In the genomic region with DNA sequence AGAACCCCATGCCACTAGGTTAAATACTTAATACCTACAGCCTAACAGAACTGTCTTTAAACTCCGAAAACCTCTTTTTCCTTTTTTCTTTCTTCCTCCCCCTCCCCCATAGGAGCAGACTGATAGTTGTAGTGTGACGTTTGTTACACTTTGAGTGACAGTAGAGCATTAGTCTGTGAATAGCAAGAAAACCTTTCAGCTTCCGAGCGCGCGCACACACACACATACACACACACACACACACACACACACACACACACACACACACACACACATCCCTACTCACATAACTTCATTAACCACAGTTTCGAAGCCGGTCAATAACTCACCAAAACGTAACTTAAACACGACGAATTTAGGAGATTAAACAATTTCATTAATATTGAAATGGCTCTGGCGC, we compare ENCODE assay signal across 18 mouse cellular contexts. TPM values are rescaled to one million over a fixed set of nuclear protein-coding genes. Genes with fewer than 3 reads are reported as not detected.
A peak's percentile ranks its signal among the peaks of the same experiment; 100 is the strongest.
DNase-seq lines count a peak whose midpoint lies in the region; ATAC-seq and TF ChIP-seq lines count a peak whose summit lies in the region.
"Had no signal": no experiment of that assay in that cellular context is flagged by ENCODE, and none has a peak within 500 bp of the region (broad histone marks: within the 10 kb centered on the region; RNA-seq: fewer than 3 reads in every experiment).

No protein-coding gene starts in this region.

- 2% methylated on average over 12 of the region's 12 CpGs for WGBS in forebrain, embryonic 12.5 days
- under 1% methylated on average over 12 of the region's 12 CpGs for WGBS in forebrain, postnatal 0 days
- WGBS in embryonic facial prominence, embryonic 11.5 days, result 2% methylated on average over 12 of the region's 12 CpGs
- WGBS in midbrain, embryonic 10.5 days, result under 1% methylated on average over 12 of the region's 12 CpGs
- 2% methylated on average over 12 of the region's 12 CpGs for WGBS in neural tube, embryonic 15.5 days

- no peak overlapping the region for H3K4me3 ChIP-seq in forebrain, embryonic 12.5 days (replicated peaks)
- no peak overlapping the region for H3K4me3 ChIP-seq in forebrain, postnatal 0 days (ENCODE audit: low read depth, low read length)
- H3K4me3 ChIP-seq in embryonic facial prominence, embryonic 11.5 days (ENCODE audit: low read depth, low read length), result no peak overlapping the region
- peak overlapping the region; percentile 84 for H3K4me3 ChIP-seq in midbrain, embryonic 10.5 days
- 0 out of 2 replicates have a peak overlapping the region, but pooled peaks have one; percentile 6 for H3K4me3 ChIP-seq in neural tube, embryonic 15.5 days (replicated peaks)
- H3K4me3 ChIP-seq: liver, embryonic 12.5 days had no signal

- H3K36me3 ChIP-seq in forebrain, embryonic 12.5 days (replicated peaks), result no peaks in the 10 kb centered on the region
- no peaks in the 10 kb centered on the region for H3K36me3 ChIP-seq in forebrain, postnatal 0 days (ENCODE audit: insufficient read depth)
- no peaks in the 10 kb centered on the region for H3K36me3 ChIP-seq in embryonic facial prominence, embryonic 11.5 days (replicated peaks; ENCODE audit: control insufficient read depth, insufficient read depth, low read depth, low read length)
- 0 out of 2 replicates have a peak, but pooled peaks cover 6% of the 10 kb centered on the region for H3K36me3 ChIP-seq in midbrain, embryonic 10.5 days
- no peaks in the 10 kb centered on the region for H3K36me3 ChIP-seq in neural tube, embryonic 15.5 days
- H3K36me3 ChIP-seq: liver, embryonic 12.5 days had no signal

- no peak overlapping the region for H3K27ac ChIP-seq in forebrain, embryonic 12.5 days
- H3K27ac ChIP-seq in forebrain, postnatal 0 days (ENCODE audit: low read depth, low read length), result no peak overlapping the region
- no peak overlapping the region for H3K27ac ChIP-seq in embryonic facial prominence, embryonic 11.5 days (replicated peaks; ENCODE audit: low read depth, low read length)
- H3K27ac ChIP-seq in midbrain, embryonic 10.5 days (replicated peaks), result peak overlapping the region; percentile 93
- peak overlapping the region; percentile 20; the same call in 1 of the 2 replicates for H3K27ac ChIP-seq in neural tube, embryonic 15.5 days (replicated peaks)
- H3K27ac ChIP-seq: liver, embryonic 12.5 days; stomach, postnatal 0 days had no signal

- H3K9me3 ChIP-seq in forebrain, embryonic 12.5 days, result no peaks in the 10 kb centered on the region
- H3K9me3 ChIP-seq in forebrain, postnatal 0 days (ENCODE audit: low read length), result no peaks in the 10 kb centered on the region
- no peaks in the 10 kb centered on the region for H3K9me3 ChIP-seq in embryonic facial prominence, embryonic 11.5 days (replicated peaks; ENCODE audit: control insufficient read depth, low read length)
- no peaks in the 10 kb centered on the region for H3K9me3 ChIP-seq in midbrain, embryonic 10.5 days (replicated peaks)
- H3K9me3 ChIP-seq in neural tube, embryonic 15.5 days (replicated peaks), result no peaks in the 10 kb centered on the region
- H3K9me3 ChIP-seq: liver, embryonic 12.5 days had no signal

- H3K4me2 ChIP-seq in forebrain, embryonic 12.5 days, result peak overlapping the region; percentile 26; the same call in 1 of the 2 replicates
- no peak overlapping the region for H3K4me2 ChIP-seq in forebrain, postnatal 0 days (ENCODE audit: low read depth)
- H3K4me2 ChIP-seq in embryonic facial prominence, embryonic 11.5 days (ENCODE audit: low read depth, low read length), result no peak overlapping the region
- H3K4me2 ChIP-seq in neural tube, embryonic 15.5 days, result peak overlapping the region; percentile 55
- H3K4me2 ChIP-seq: liver, embryonic 12.5 days had no signal

- ATAC-seq in forebrain, embryonic 12.5 days (ENCODE audit: low FRiP score), result no peak
- no peak for ATAC-seq in forebrain, postnatal 0 days
- no peak for ATAC-seq in embryonic facial prominence, embryonic 11.5 days (replicated peaks; ENCODE audit: insufficient number of reproducible peaks, low FRiP score, low TSS enrichment, low read depth)
- ATAC-seq in neural tube, embryonic 15.5 days (ENCODE audit: low FRiP score), result no peak
- ATAC-seq: liver, embryonic 12.5 days; lung, postnatal 0 days had no signal

- H3K27me3 ChIP-seq in forebrain, embryonic 12.5 days, result peaks cover 91% of the 10 kb centered on the region
- H3K27me3 ChIP-seq in forebrain, postnatal 0 days (ENCODE audit: insufficient read depth, low read length), result peaks cover 91% of the 10 kb centered on the region
- H3K27me3 ChIP-seq in embryonic facial prominence, embryonic 11.5 days (ENCODE audit: control insufficient read depth, insufficient read depth, low read length), result peaks cover 76% of the 10 kb centered on the region
- H3K27me3 ChIP-seq in midbrain, embryonic 10.5 days (ENCODE audit: low read depth, poor library complexity, severe bottlenecking), result peaks cover 92% of the 10 kb centered on the region
- peaks cover 82% of the 10 kb centered on the region for H3K27me3 ChIP-seq in neural tube, embryonic 15.5 days (replicated peaks)

- no peak for DNase-seq in forebrain, postnatal 0 days
- DNase-seq in embryonic facial prominence, embryonic 11.5 days (ENCODE audit: low spot score), result peak; percentile 30
- DNase-seq in midbrain, embryonic 10.5 days (ENCODE audit: low spot score), result peak; percentile 59
- no peak for DNase-seq in cerebellum, adult 11-12 months
- DNase-seq in cerebellum, adult 18-20 months, result no peak
- no peak for DNase-seq in adrenal gland, postnatal 36 days
- DNase-seq: cerebellum, adult 9-10 months; kidney, adult 8-10 months had no signal

- peaks cover 82% of the 10 kb centered on the region for H3K4me1 ChIP-seq in forebrain, embryonic 12.5 days
- no peaks in the 10 kb centered on the region for H3K4me1 ChIP-seq in forebrain, postnatal 0 days (ENCODE audit: insufficient read depth)
- H3K4me1 ChIP-seq in embryonic facial prominence, embryonic 11.5 days (ENCODE audit: control insufficient read depth, insufficient read depth, low read length), result peaks cover 4% of the 10 kb centered on the region
- H3K4me1 ChIP-seq in midbrain, embryonic 10.5 days, result peaks cover 100% of the 10 kb centered on the region
- H3K4me1 ChIP-seq in neural tube, embryonic 15.5 days, result peaks cover 37% of the 10 kb centered on the region
- H3K4me1 ChIP-seq: liver, embryonic 12.5 days had no signal

- TF ChIP-seq CTCF in forebrain, postnatal 0 days (IDR thresholded peaks at IDR 0.05; ENCODE audit: low read depth), result no peak

- no peak overlapping the region for H3K9ac ChIP-seq in forebrain, embryonic 12.5 days
- H3K9ac ChIP-seq in forebrain, postnatal 0 days, result no peak overlapping the region
- H3K9ac ChIP-seq in embryonic facial prominence, embryonic 11.5 days (replicated peaks; ENCODE audit: low read length), result no peak overlapping the region
- no peak overlapping the region for H3K9ac ChIP-seq in neural tube, embryonic 15.5 days (replicated peaks)
- H3K9ac ChIP-seq: liver, embryonic 12.5 days had no signal

RNA-seq across cellular contexts. Expression of a gene that starts 1.5 kb away (rescaled TPM):
- polyA plus RNA-seq in forebrain, embryonic 12.5 days (2016; fragmentation: Nextera tagmentation; extraction: Ambion mirVana), result 2.8 and 3.6 TPM in 2 replicates
- 2.5 and 8.7 TPM in 2 replicates for total RNA-seq in forebrain, postnatal 0 days (2014; rRNA removed)
- 0.47 and 2.0 TPM in 2 replicates for polyA plus RNA-seq in forebrain, postnatal 0 days (2015; fragmentation: Nextera tagmentation; extraction: Ambion mirVana)
- polyA plus RNA-seq in embryonic facial prominence, embryonic 11.5 days (2014; fragmentation: Nextera tagmentation; extraction: Ambion mirVana), result 0.31 and 0.33 TPM in 2 replicates
- polyA plus RNA-seq in midbrain, embryonic 10.5 days (2016; fragmentation: Nextera tagmentation; extraction: Ambion mirVana), result 13.0 and 15.1 TPM in 2 replicates
- 4.7 and 7.4 TPM in 2 replicates for polyA plus RNA-seq in neural tube, embryonic 15.5 days (2015; fragmentation: Nextera tagmentation; extraction: Ambion mirVana)
- not detected for total RNA-seq in adrenal gland, postnatal 36 days (2021)
- total RNA-seq: gastrocnemius, postnatal 4 days; left cerebral cortex, postnatal 25 days; MEL had no signal
- polyA plus RNA-seq: embryonic facial prominence, embryonic 14.5 days; heart, postnatal 0 days; liver, embryonic 12.5 days; lung, postnatal 0 days; stomach, postnatal 0 days had no signal

Comparison
In these comparisons a context has a peak if more than half of its experiments do, and no peak if none do; other contexts are left out.
1. H3K4me2 ChIP-seq: peak in forebrain, embryonic 12.5 days (single experiment) and neural tube, embryonic 15.5 days (single experiment); none in forebrain, postnatal 0 days (single experiment) and embryonic facial prominence, embryonic 11.5 days (single experiment).
2. H3K27ac ChIP-seq: peak in midbrain, embryonic 10.5 days (single experiment) and neural tube, embryonic 15.5 days (single experiment); none in forebrain, embryonic 12.5 days (single experiment), forebrain, postnatal 0 days (single experiment) and embryonic facial prominence, embryonic 11.5 days (single experiment).
3. H3K4me3 ChIP-seq: peak in midbrain, embryonic 10.5 days (single experiment) and neural tube, embryonic 15.5 days (single experiment); none in forebrain, embryonic 12.5 days (single experiment), forebrain, postnatal 0 days (single experiment) and embryonic facial prominence, embryonic 11.5 days (single experiment).
4. DNase-seq: peak in embryonic facial prominence, embryonic 11.5 days (single experiment) and midbrain, embryonic 10.5 days (single experiment); none in forebrain, postnatal 0 days (single experiment), cerebellum, adult 11-12 months (single experiment), cerebellum, adult 18-20 months (0 of 2) and adrenal gland, postnatal 36 days (0 of 2).